Mouse (Mus musculus) layer of hippocampus, adult 11-12 months (tissue): ENCODE data around the gene Aktip.

Source experiments
- DNase-seq: peaks from one replicate; pipeline ENCODE4 v3.0.0; 2022; ENCODE audit warnings: low spot score

The Aktip gene

GRCm38 (mm10) chr8:91199876-91200275 lies at the start of gene Aktip:
Gene Aktip (minus strand): TSS chr8:91199976.
- DNase-seq: no peak

GRCm38 (mm10) chr8:91245821-91246454 lies 46.2 kb upstream of the Aktip start:
- no peak for DNase-seq

GRCm38 (mm10) chr8:91242721-91243120 lies 42.9 kb upstream of the Aktip start:
- DNase-seq: no peak

- DNase-seq: no peak
Observed at GRCm38 (mm10) chr8:91241873-91242519, 42.2 kb upstream of the Aktip start.

- DNase-seq: no peak
Observed at GRCm38 (mm10) chr8:91241371-91241770, 41.6 kb upstream of the Aktip start.

- DNase-seq: no peak
Observed at GRCm38 (mm10) chr8:91237191-91237590, 37.4 kb upstream of the Aktip start.

GRCm38 (mm10) chr8:91234097-91234496 lies 34.3 kb upstream of the Aktip start:
- no peak for DNase-seq

- no peak for DNase-seq
Observed at GRCm38 (mm10) chr8:91227421-91227841, 27.7 kb upstream of the Aktip start.

- no peak for DNase-seq
Observed at GRCm38 (mm10) chr8:91224227-91224626, 24.5 kb upstream of the Aktip start.

- DNase-seq: no peak
Observed at GRCm38 (mm10) chr8:91221841-91222240, 22.1 kb upstream of the Aktip start.

- DNase-seq: peak; percentile 11
Observed at GRCm38 (mm10) chr8:91218271-91218670, 18.5 kb upstream of the Aktip start.

- no peak for DNase-seq
Observed at GRCm38 (mm10) chr8:91217062-91217905, 17.5 kb upstream of the Aktip start.

- DNase-seq: no peak
Observed at GRCm38 (mm10) chr8:91214287-91214686, 14.5 kb upstream of the Aktip start.

- no peak for DNase-seq
Observed at GRCm38 (mm10) chr8:91212948-91213347, 13.2 kb upstream of the Aktip start.

GRCm38 (mm10) chr8:91209658-91210057 lies 9.9 kb upstream of the Aktip start:
- DNase-seq: no peak

GRCm38 (mm10) chr8:91207676-91208075 lies 7.9 kb upstream of the Aktip start:
- no peak for DNase-seq

- DNase-seq: no peak
Observed at GRCm38 (mm10) chr8:91205897-91206296, 6.1 kb upstream of the Aktip start.

GRCm38 (mm10) chr8:91201184-91201583 lies 1.4 kb upstream of the Aktip start:
- DNase-seq: no peak

- DNase-seq: no peak
Observed at GRCm38 (mm10) chr8:91198036-91198435, 1.7 kb downstream of the Aktip start.

- DNase-seq: no peak
Observed at GRCm38 (mm10) chr8:91197233-91197632, 2.5 kb downstream of the Aktip start.

- no peak for DNase-seq
Observed at GRCm38 (mm10) chr8:91196661-91197060, 3.1 kb downstream of the Aktip start.

- no peak for DNase-seq
Observed at GRCm38 (mm10) chr8:91194081-91194480, 5.7 kb downstream of the Aktip start.

GRCm38 (mm10) chr8:91192941-91193340 lies 6.8 kb downstream of the Aktip start:
- no peak for DNase-seq
